9 mouse cellular contexts compared by ENCODE assay signal in genomic region chr15:67301871-67302363, GRCm38 (mm10).
DNase-seq lines count a peak whose midpoint lies in the region; ATAC-seq and TF ChIP-seq lines count a peak whose summit lies in the region.
"Had no signal": no experiment of that assay in that cellular context is flagged by ENCODE, and none has a peak within 500 bp of the region (broad histone marks: within the 10 kb centered on the region; RNA-seq: fewer than 3 reads in every experiment).

No protein-coding gene starts in this region.

- intact Hi-C loops in gastrocnemius, postnatal 36 days (cut with DNase I), result no loop called here

- no peaks in the 10 kb centered on the region for H3K9me3 ChIP-seq in liver, embryonic 11.5 days (ENCODE audit: control insufficient read depth, low read length)
- H3K9me3 ChIP-seq in kidney, embryonic 14.5 days (ENCODE audit: control insufficient read depth, low read length), result no peaks in the 10 kb centered on the region

- no peak overlapping the region for H3ac ChIP-seq in myocyte (ENCODE audit: control insufficient read depth, insufficient read length)

- peak; percentile 43 for DNase-seq in liver, adult 2 months (ENCODE audit: extremely low read depth, low read depth, low spot score)
- DNase-seq in liver, embryonic 11.5 days (ENCODE audit: low spot score), result no peak
- peak; percentile 21 to 23 for DNase-seq in gastrocnemius, postnatal 36 days
- no peak for DNase-seq in frontal cortex, postnatal 10 days (ENCODE audit: low spot score in 2 of 2)
- DNase-seq in layer of hippocampus, adult 9-10 months (ENCODE audit: low spot score), result no peak
- DNase-seq: cerebellum, postnatal 25 days had no signal

- no peak overlapping the region for H3K27ac ChIP-seq in liver, adult 2 months (replicated peaks; ENCODE audit: insufficient read depth, low read depth, low read length)
- H3K27ac ChIP-seq in liver, embryonic 11.5 days (ENCODE audit: low read depth, low read length), result no peak overlapping the region
- H3K27ac ChIP-seq in kidney, embryonic 14.5 days (ENCODE audit: low read depth, low read length), result peak overlapping the region; percentile 76

- no peak overlapping the region for H3K9ac ChIP-seq in liver, adult 2 months (ENCODE audit: low read depth, low read length)
- H3K9ac ChIP-seq in liver, embryonic 11.5 days (ENCODE audit: low read depth, low read length), result no peak overlapping the region
- no peak overlapping the region for H3K9ac ChIP-seq in kidney, embryonic 14.5 days (ENCODE audit: low read depth, low read length)

- no peaks in the 10 kb centered on the region for H3K27me3 ChIP-seq in liver, adult 2 months (ENCODE audit: control insufficient read depth, insufficient read depth, low read length)
- H3K27me3 ChIP-seq in liver, embryonic 11.5 days (replicated peaks; ENCODE audit: control insufficient read depth, insufficient read depth, low read length), result no peaks in the 10 kb centered on the region
- no peaks in the 10 kb centered on the region for H3K27me3 ChIP-seq in kidney, embryonic 14.5 days (ENCODE audit: control insufficient read depth, insufficient read depth, low read length)
- H3K27me3 ChIP-seq in myocyte (ENCODE audit: control insufficient read depth, insufficient read depth, insufficient read length), result no peaks in the 10 kb centered on the region

- no peak overlapping the region for H3K4me2 ChIP-seq in liver, embryonic 11.5 days
- no peak overlapping the region; the same call in 1 of the 2 replicates for H3K4me2 ChIP-seq in kidney, embryonic 14.5 days (replicated peaks; ENCODE audit: low read depth, low read length)
- no peak overlapping the region for H3K4me2 ChIP-seq in myocyte (ENCODE audit: low read depth)

- TF ChIP-seq POLR2A in liver, adult 2 months (IDR thresholded peaks at IDR 0.05; ENCODE audit: extremely low read depth, insufficient read depth, low read length), result no peak
- TF ChIP-seq POLR2A in myocyte (IDR thresholded peaks at IDR 0.05; ENCODE audit: insufficient read length, low read depth), result no peak

- H3K36me3 ChIP-seq in liver, adult 2 months (ENCODE audit: control insufficient read depth, insufficient read depth, low read length), result no peaks in the 10 kb centered on the region
- no peaks in the 10 kb centered on the region for H3K36me3 ChIP-seq in liver, embryonic 11.5 days (ENCODE audit: control insufficient read depth, insufficient read depth, low read length)
- no peaks in the 10 kb centered on the region for H3K36me3 ChIP-seq in kidney, embryonic 14.5 days (ENCODE audit: control insufficient read depth, insufficient read depth, low read length)
- H3K36me3 ChIP-seq in myocyte (ENCODE audit: control insufficient read depth, insufficient read depth), result no peaks in the 10 kb centered on the region

- ATAC-seq in liver, embryonic 11.5 days (replicated peaks; ENCODE audit: low FRiP score), result no peak
- ATAC-seq in kidney, embryonic 14.5 days (ENCODE audit: low FRiP score, low TSS enrichment), result peak; percentile 67
- no peak for ATAC-seq in megakaryocyte progenitor cell, adult 5-6 weeks (replicated peaks; ENCODE audit: poor library complexity)

- H3K79me2 ChIP-seq in liver, adult 2 months (ENCODE audit: control insufficient read depth, insufficient read depth, low read length), result no peaks in the 10 kb centered on the region
- no peaks in the 10 kb centered on the region for H3K79me2 ChIP-seq in myocyte (ENCODE audit: control insufficient read depth, insufficient read depth)

- H3K4me1 ChIP-seq in liver, adult 2 months (ENCODE audit: control insufficient read depth, insufficient read depth, low read length), result no peaks in the 10 kb centered on the region
- H3K4me1 ChIP-seq in liver, embryonic 11.5 days (replicated peaks; ENCODE audit: control insufficient read depth, insufficient read depth, low read length), result no peaks in the 10 kb centered on the region
- H3K4me1 ChIP-seq in kidney, embryonic 14.5 days (ENCODE audit: control insufficient read depth, insufficient read depth, low read length), result peaks cover 13% of the 10 kb centered on the region; the same call in 1 of the 2 replicates

- TF ChIP-seq CTCF in liver, adult 2 months (IDR thresholded peaks at IDR 0.05; ENCODE audit: low read depth, low read length), result no peak

- WGBS in liver, adult 2 months, result 77% methylated on average over 6 of the region's 6 CpGs
- 75% methylated on average over 6 of the region's 6 CpGs for WGBS in liver, embryonic 11.5 days
- WGBS in kidney, embryonic 14.5 days, result 41% methylated on average over 6 of the region's 6 CpGs

- H3K4me3 ChIP-seq in liver, adult 2 months (ENCODE audit: insufficient read depth, low read depth, low read length), result no peak overlapping the region
- no peak overlapping the region for H3K4me3 ChIP-seq in liver, embryonic 11.5 days (ENCODE audit: low read depth, low read length)
- H3K4me3 ChIP-seq in kidney, embryonic 14.5 days (ENCODE audit: low read length), result no peak overlapping the region
- H3K4me3 ChIP-seq in myocyte, result no peak overlapping the region

TF ChIP-seq in myocyte, 11 proteins besides CTCF, POLR2A, EP300 and RAD21:
- TF ChIP-seq POLR2AphosphoS2 (IDR thresholded peaks at IDR 0.05; ENCODE audit: insufficient read length, low read depth) (no peak), USF1 (IDR thresholded peaks at IDR 0.05; ENCODE audit: low read depth) (no peak), TCF12 (IDR thresholded peaks at IDR 0.05; ENCODE audit: insufficient read depth, poor library complexity, severe bottlenecking) (peak; percentile 38), E2F4 (IDR thresholded peaks at IDR 0.05; ENCODE audit: insufficient read depth) (no peak), TCF3 (IDR thresholded peaks at IDR 0.05; ENCODE audit: insufficient read length, low read depth) (no peak), CEBPB (IDR thresholded peaks at IDR 0.05; ENCODE audit: insufficient read depth, poor library complexity, severe bottlenecking) (no peak), MAX (IDR thresholded peaks at IDR 0.05; ENCODE audit: low read depth) (no peak), SRF (IDR thresholded peaks at IDR 0.05; ENCODE audit: control insufficient read depth, insufficient read length, low read depth) (no peak), MYOD1 (IDR thresholded peaks at IDR 0.05; ENCODE audit: control insufficient read depth in 1 of 3, insufficient read length in 2 of 3, low read depth in 2 of 3) (peak in 2 of 3 experiments; percentile 52 to 86), REST (IDR thresholded peaks at IDR 0.05; ENCODE audit: insufficient read depth, insufficient read length) (no peak), MYOG (IDR thresholded peaks at IDR 0.05; ENCODE audit: control insufficient read depth in 1 of 3, insufficient read depth in 1 of 3, insufficient read length in 2 of 3, low read depth in 2 of 3) (peak; percentile 48 to 85 (median 82))

Comparison
In these comparisons a context has a peak if more than half of its experiments do, and no peak if none do; other contexts are left out.
1. DNase-seq: peak in liver, adult 2 months (single experiment) and gastrocnemius, postnatal 36 days (2 of 2); none in liver, embryonic 11.5 days (single experiment), frontal cortex, postnatal 10 days (0 of 2) and layer of hippocampus, adult 9-10 months (single experiment).